Comparison of ENCODE assay signal across 7 mouse cellular contexts in genomic region chr2:38927115-38927979, GRCm38 (mm10). TPM values are rescaled to one million over a fixed set of nuclear protein-coding genes. Genes with fewer than 3 reads are reported as not detected.
A peak's percentile ranks its signal among the peaks of the same experiment; 100 is the strongest.
DNase-seq lines count a peak whose midpoint lies in the region; ATAC-seq and TF ChIP-seq lines count a peak whose summit lies in the region.

Nr6a1 (minus strand) TSS chr2:38927688.

- H3K36me3 ChIP-seq in forebrain, embryonic 14.5 days (ENCODE audit: control insufficient read depth, insufficient read depth, low read length) = no peaks in the 10 kb centered on the region
- H3K36me3 ChIP-seq in hindbrain, embryonic 12.5 days = no peaks in the 10 kb centered on the region
- no peaks in the 10 kb centered on the region for H3K36me3 ChIP-seq in megakaryocyte, embryonic 14.5 days (replicated peaks; ENCODE audit: low read length)

- peak; percentile 52 for ATAC-seq in forebrain, embryonic 14.5 days
- ATAC-seq in hindbrain, embryonic 12.5 days (ENCODE audit: low FRiP score) = peak; percentile 52

- peak within 1 kb of the TSS; percentile 83 for H3K4me2 ChIP-seq in forebrain, embryonic 14.5 days (ENCODE audit: low read length)
- peak within 1 kb of the TSS; percentile 94 for H3K4me2 ChIP-seq in hindbrain, embryonic 12.5 days (replicated peaks)

- 9% methylated on average over 18 of the region's 19 CpGs for WGBS in cerebellum, adult 2 months
- WGBS in forebrain, embryonic 14.5 days = 7% methylated on average over 19 of the region's 19 CpGs
- WGBS in hindbrain, embryonic 12.5 days = 10% methylated on average over 18 of the region's 19 CpGs

- H3K4me3 ChIP-seq in cerebellum, adult 2 months (replicated peaks; ENCODE audit: insufficient read depth, low read depth, low read length) = peak within 1 kb of the TSS; percentile 63
- H3K4me3 ChIP-seq in forebrain, embryonic 14.5 days (ENCODE audit: low read depth, low read length) = peak within 1 kb of the TSS; percentile 83
- H3K4me3 ChIP-seq in hindbrain, embryonic 12.5 days = peak within 1 kb of the TSS; percentile 42
- H3K4me3 ChIP-seq in megakaryocyte, embryonic 14.5 days (replicated peaks) = peak within 1 kb of the TSS; percentile 93

- H3K27me3 ChIP-seq in cerebellum, adult 2 months (ENCODE audit: control insufficient read depth, insufficient read depth, low read length) = no peaks in the 10 kb centered on the region; the same call in 1 of the 2 replicates
- peaks cover 21% of the 10 kb centered on the region for H3K27me3 ChIP-seq in forebrain, embryonic 14.5 days (replicated peaks; ENCODE audit: control insufficient read depth, insufficient read depth, low read length)
- peaks cover 3% of the 10 kb centered on the region; the same call in 1 of the 2 replicates for H3K27me3 ChIP-seq in hindbrain, embryonic 12.5 days
- H3K27me3 ChIP-seq in megakaryocyte, embryonic 14.5 days (replicated peaks) = peaks cover 53% of the 10 kb centered on the region

- H3K9me3 ChIP-seq in forebrain, embryonic 14.5 days (replicated peaks; ENCODE audit: control insufficient read depth, low read length) = no peaks in the 10 kb centered on the region
- no peaks in the 10 kb centered on the region for H3K9me3 ChIP-seq in hindbrain, embryonic 12.5 days (replicated peaks)
- no peaks in the 10 kb centered on the region for H3K9me3 ChIP-seq in megakaryocyte, embryonic 14.5 days

- 0 out of 2 replicates have a peak within 1 kb of the TSS, but pooled peaks have one; percentile 8 for H3K9ac ChIP-seq in forebrain, embryonic 14.5 days (ENCODE audit: low read length)
- H3K9ac ChIP-seq in hindbrain, embryonic 12.5 days = no peak within 1 kb of the TSS

- no peak within 1 kb of the TSS for H3K27ac ChIP-seq in cerebellum, adult 2 months (ENCODE audit: insufficient read depth, low read length)
- no peak within 1 kb of the TSS for H3K27ac ChIP-seq in forebrain, embryonic 14.5 days (ENCODE audit: low read depth, low read length)
- H3K27ac ChIP-seq in hindbrain, embryonic 12.5 days = no peak within 1 kb of the TSS

- H3K4me1 ChIP-seq in cerebellum, adult 2 months (ENCODE audit: control insufficient read depth, insufficient read depth, low read length) = no peaks in the 10 kb centered on the region
- peaks cover 15% of the 10 kb centered on the region for H3K4me1 ChIP-seq in forebrain, embryonic 14.5 days (ENCODE audit: control insufficient read depth, insufficient read depth, low read length)
- peaks cover 23% of the 10 kb centered on the region for H3K4me1 ChIP-seq in hindbrain, embryonic 12.5 days
- peaks cover 25% of the 10 kb centered on the region for H3K4me1 ChIP-seq in megakaryocyte, embryonic 14.5 days

- TF ChIP-seq CTCF in cerebellum, adult 2 months (IDR thresholded peaks at IDR 0.05; ENCODE audit: borderline replicate concordance, insufficient read depth, low read depth, low read length) = peak; percentile 73

- intact Hi-C loops in left cerebral cortex, postnatal 14 days (cut with DNase I) = no loop called here

- DNase-seq in R1 (ENCODE audit: low read depth, low spot score) = peak; percentile 82
- DNase-seq in cerebellum, adult 2 months = peak; percentile 56 to 65
- DNase-seq in forebrain, embryonic 14.5 days (ENCODE audit: low spot score) = peak; percentile 80
- peak; percentile 58 to 68 for DNase-seq in left cerebral cortex, postnatal 14 days (ENCODE audit: low spot score in 2 of 2)
- peak; percentile 76 for DNase-seq in right cerebral cortex, postnatal 14 days

- TF ChIP-seq POLR2A in cerebellum, adult 2 months (IDR thresholded peaks at IDR 0.05; ENCODE audit: borderline replicate concordance, insufficient read depth, low read length) = no peak

RNA-seq across cellular contexts. Expression of gene Nr6a1, which starts in this region (rescaled TPM):
- 5.2 and 6.7 TPM in 2 replicates for polyA plus RNA-seq in cerebellum, adult 2 months (2012; rRNA removed)
- polyA plus RNA-seq in forebrain, embryonic 14.5 days (2014; fragmentation: Nextera tagmentation; extraction: Ambion mirVana) = 0.67 and 0.95 TPM in 2 replicates
- polyA plus RNA-seq in hindbrain, embryonic 12.5 days (2016; fragmentation: Nextera tagmentation; extraction: Ambion mirVana) = 3.1 and 3.8 TPM in 2 replicates
- total RNA-seq in left cerebral cortex, postnatal 14 days (2021) = 1 to 10 TPM; 4.7 to 6.2 TPM
- 0.25 TPM in 1 of 2 replicates, not detected in the other for polyA plus RNA-seq in megakaryocyte, embryonic 14.5 days (2012; ENCODE audit: insufficient read depth, low replicate concordance)

Comparison
In these comparisons a context has a peak if more than half of its experiments do, and no peak if none do; other contexts are left out.
1. Peak in DNase-seq, ATAC-seq, H3K4me3 ChIP-seq, H3K9ac ChIP-seq and H3K4me2 ChIP-seq in forebrain, embryonic 14.5 days; RNA of the gene not detected or under 1 TPM.
2. H3K4me3 ChIP-seq: peak in every context shown above with its lines; median percentile 93 in megakaryocyte, embryonic 14.5 days; 83 in forebrain, embryonic 14.5 days; 63 in cerebellum, adult 2 months; 42 in hindbrain, embryonic 12.5 days.